Mouse (Mus musculus) stomach, embryonic 15.5 days (tissue): ENCODE measurements around the gene Aqr. TPM values are rescaled to one million over a fixed set of nuclear protein-coding genes. Genes with fewer than 3 reads are reported as not detected.

Experiments
- ATAC-seq: fragments of 200-750 bp; cut with Nextera tagmentation; 2 replicates; pipeline ENCODE4 v1.8.0; 2017; ENCODE audit warnings: low read depth, moderate number of reproducible peaks, moderate TSS enrichment; ENCODE audit not compliant: insufficient read depth, low FRiP score
- H3K27ac ChIP-seq: fragments of 300-500 bp; sonication (generic); 2 replicates; pipeline ENCODE4 v1.5.1; 2015; ENCODE audit warnings: mild to moderate bottlenecking, inconsistent platforms
- H3K27me3 ChIP-seq: fragments of 300-500 bp; sonication (generic); replicated peaks from 2 replicates; pipeline ENCODE4 v1.6.1; 2015; ENCODE audit warnings: inconsistent platforms
- H3K36me3 ChIP-seq: fragments of 300-500 bp; sonication (generic); 2 replicates; pipeline ENCODE4 v1.6.1; 2015; ENCODE audit warnings: inconsistent platforms
- H3K4me1 ChIP-seq: fragments of 300-500 bp; sonication (generic); 2 replicates; pipeline ENCODE4 v1.6.1; 2015; ENCODE audit warnings: inconsistent platforms
- H3K4me2 ChIP-seq: fragments of 300-500 bp; sonication (generic); 2 replicates; pipeline ENCODE4 v1.6.1; 2015; ENCODE audit warnings: mild to moderate bottlenecking, inconsistent platforms
- H3K4me3 ChIP-seq: fragments of 300-500 bp; sonication (generic); replicated peaks from 2 replicates; pipeline ENCODE4 v1.5.1; 2015; ENCODE audit warnings: inconsistent platforms
- H3K9ac ChIP-seq: fragments of 300-500 bp; sonication (generic); 2 replicates; pipeline ENCODE4 v1.6.1; 2015; ENCODE audit warnings: inconsistent platforms
- H3K9me3 ChIP-seq: fragments of 300-500 bp; sonication (generic); 2 replicates; pipeline ENCODE4 v1.6.1; 2016; ENCODE audit warnings: inconsistent platforms
- WGBS: fragments of 180-500 bp; shearing (Covaris S2); methylation state at CpG from one replicate; pipeline ENCODE4 v1.1.7; 2015; 5-methylcytosine and 5-hydroxymethylcytosine counted together
- polyA plus RNA-seq: library from polyadenylated mRNA; unstranded; fragments of >200 nt; fragmentation: Nextera tagmentation; extraction: Ambion mirVana; gene quantifications from 2 replicates; pipeline ENCODE4 v1.2.1, GENCODE M21; 2015

Gene Aqr
- polyA plus RNA-seq, 1 experiment from 2014 or later = 39.4 TPM

DNA sequence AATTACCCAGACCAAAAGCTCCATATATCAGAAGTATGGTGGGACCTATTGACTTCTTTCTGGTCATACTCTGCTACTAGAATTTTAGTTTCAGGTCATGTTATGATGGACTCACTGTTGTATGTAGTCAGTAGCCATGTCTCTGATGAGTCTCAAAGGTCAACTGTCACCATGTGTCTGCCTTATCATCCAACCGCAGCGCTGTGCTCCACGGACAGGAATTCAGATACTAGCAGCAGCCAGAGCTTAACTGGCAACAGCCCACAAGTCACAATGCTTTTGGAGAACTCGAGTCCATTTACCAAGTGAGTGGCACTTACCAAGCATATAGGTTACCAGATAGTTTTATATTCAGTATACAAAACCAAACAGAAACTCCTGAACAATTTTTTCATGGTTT is 89.2 kb downstream of the Aqr start:
- H3K9ac ChIP-seq = no peak overlapping the region
- no peak overlapping the region for H3K27ac ChIP-seq
- H3K27me3 ChIP-seq = no peaks in the 10 kb centered on the region
- no peak overlapping the region for H3K4me2 ChIP-seq
- 0 out of 2 replicates have a peak, but pooled peaks cover 4% of the 10 kb centered on the region for H3K36me3 ChIP-seq
- H3K9me3 ChIP-seq = no peaks in the 10 kb centered on the region
- H3K4me3 ChIP-seq = no peak overlapping the region
- 91% methylated on average over 4 of the region's 4 CpGs for WGBS
- H3K4me1 ChIP-seq = no peaks in the 10 kb centered on the region
- ATAC-seq = no peak

DNA sequence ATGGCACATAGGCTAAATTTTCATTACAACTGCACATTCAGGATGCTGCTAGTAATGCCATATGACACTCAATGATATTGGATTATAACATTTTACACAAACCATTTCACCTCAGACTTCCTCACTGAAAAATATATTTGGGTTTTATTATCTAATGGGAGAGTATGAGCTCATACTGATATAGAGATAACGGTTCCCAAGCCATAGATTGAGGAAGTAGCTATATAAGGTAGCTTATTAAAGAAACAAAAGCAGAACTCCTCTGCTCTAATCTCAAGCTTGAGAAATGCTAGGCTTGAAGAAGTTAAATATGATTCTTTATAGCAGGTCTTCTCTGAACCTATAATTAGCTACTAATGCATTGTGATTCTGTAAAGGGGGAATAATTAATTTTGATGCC is 90.3 kb downstream of the Aqr start:
- Histone ChIP-seq H3K9me3 (no peaks in the 10 kb centered on the region), H3K36me3 (0 out of 2 replicates have a peak, but pooled peaks cover 4% of the 10 kb centered on the region), H3K27ac (no peak overlapping the region), H3K4me2 (no peak overlapping the region), H3K4me1 (no peaks in the 10 kb centered on the region), H3K27me3 (no peaks in the 10 kb centered on the region), H3K9ac (no peak overlapping the region), H3K4me3 (no peak overlapping the region)
- ATAC-seq = no peak
- 91% methylated on average over 1 of the region's 1 CpGs for WGBS

DNA sequence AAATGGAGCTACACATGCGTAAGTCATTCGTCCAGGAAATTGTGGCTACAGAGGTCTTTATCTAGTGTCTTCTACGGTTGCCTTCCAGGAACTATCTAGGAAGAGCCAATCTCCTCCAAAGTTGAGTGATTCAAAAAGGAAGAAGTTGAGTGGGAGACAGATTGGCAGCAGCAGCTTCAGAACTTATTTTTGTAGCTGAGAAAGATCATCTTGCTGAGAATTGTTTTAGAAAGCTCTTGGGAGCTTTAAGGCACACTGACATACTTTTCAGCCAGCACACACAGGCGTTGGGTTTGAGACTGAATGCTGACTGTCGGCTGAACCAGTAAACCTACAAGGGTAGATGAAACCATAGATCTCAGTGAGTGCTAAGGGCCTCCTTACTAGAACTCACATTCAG is 91.5 kb downstream of the Aqr start:
- no peak overlapping the region for H3K4me3 ChIP-seq
- no peaks in the 10 kb centered on the region for H3K4me1 ChIP-seq
- H3K36me3 ChIP-seq = 0 out of 2 replicates have a peak, but pooled peaks cover 4% of the 10 kb centered on the region
- no peak overlapping the region for H3K4me2 ChIP-seq
- H3K9me3 ChIP-seq = no peaks in the 10 kb centered on the region
- H3K27ac ChIP-seq = no peak overlapping the region
- no peak for ATAC-seq
- H3K27me3 ChIP-seq = no peaks in the 10 kb centered on the region
- H3K9ac ChIP-seq = no peak overlapping the region
- 72% methylated on average over 5 of the region's 5 CpGs for WGBS

DNA sequence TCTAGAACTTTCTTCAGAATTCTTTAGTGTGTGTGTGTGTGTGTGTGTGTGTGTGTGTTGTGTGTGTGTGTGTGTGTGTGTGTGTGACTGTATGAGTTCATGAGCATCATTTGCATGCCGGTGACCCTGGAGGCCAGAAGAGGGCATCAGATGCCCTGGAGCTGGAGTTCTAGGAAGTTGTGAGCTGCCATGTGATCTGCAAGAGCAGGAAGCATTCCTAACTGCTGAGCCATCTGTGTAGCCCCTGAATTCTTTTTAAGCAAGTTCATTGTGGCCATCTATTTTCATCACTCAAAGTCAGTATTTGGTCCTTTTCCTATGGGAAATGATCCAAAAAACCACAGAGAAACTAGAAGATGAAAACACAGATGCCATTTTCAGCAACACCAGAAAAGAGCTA is 92.1 kb downstream of the Aqr start:
- Histone ChIP-seq H3K9ac (no peak overlapping the region), H3K27me3 (no peaks in the 10 kb centered on the region), H3K36me3 (0 out of 2 replicates have a peak, but pooled peaks cover 4% of the 10 kb centered on the region), H3K4me2 (no peak overlapping the region), H3K9me3 (no peaks in the 10 kb centered on the region), H3K4me3 (no peak overlapping the region), H3K27ac (no peak overlapping the region), H3K4me1 (no peaks in the 10 kb centered on the region)
- ATAC-seq = no peak
- 100% methylated on average over 1 of the region's 1 CpGs for WGBS

DNA sequence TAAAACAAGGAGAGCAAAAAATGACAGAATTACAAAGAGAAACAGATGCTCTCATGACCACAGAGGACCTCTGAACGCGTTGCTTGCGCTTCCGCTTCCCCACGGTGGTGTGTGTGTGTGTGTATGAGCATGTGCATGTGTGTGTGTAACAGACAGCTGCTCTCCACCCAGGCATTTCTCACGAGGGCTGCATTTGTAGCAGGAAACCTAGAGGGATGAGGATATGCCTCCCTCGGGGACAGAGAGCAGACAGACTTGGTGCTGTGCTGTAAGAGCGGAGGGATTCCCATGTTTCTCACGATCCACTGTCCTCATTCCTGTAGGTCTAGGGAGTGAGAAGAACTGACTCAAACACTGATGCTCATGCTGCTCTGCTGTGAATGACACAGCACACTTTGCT is 93.2 kb downstream of the Aqr start:
- no peaks in the 10 kb centered on the region for H3K27me3 ChIP-seq
- no peaks in the 10 kb centered on the region for H3K9me3 ChIP-seq
- WGBS = 57% methylated on average over 9 of the region's 9 CpGs
- no peak overlapping the region for H3K4me2 ChIP-seq
- H3K4me1 ChIP-seq = no peaks in the 10 kb centered on the region
- H3K4me3 ChIP-seq = no peak overlapping the region
- no peak overlapping the region for H3K9ac ChIP-seq
- H3K36me3 ChIP-seq = no peaks in the 10 kb centered on the region
- H3K27ac ChIP-seq = no peak overlapping the region
- ATAC-seq = no peak; the same call in 1 of the 2 replicates

DNA sequence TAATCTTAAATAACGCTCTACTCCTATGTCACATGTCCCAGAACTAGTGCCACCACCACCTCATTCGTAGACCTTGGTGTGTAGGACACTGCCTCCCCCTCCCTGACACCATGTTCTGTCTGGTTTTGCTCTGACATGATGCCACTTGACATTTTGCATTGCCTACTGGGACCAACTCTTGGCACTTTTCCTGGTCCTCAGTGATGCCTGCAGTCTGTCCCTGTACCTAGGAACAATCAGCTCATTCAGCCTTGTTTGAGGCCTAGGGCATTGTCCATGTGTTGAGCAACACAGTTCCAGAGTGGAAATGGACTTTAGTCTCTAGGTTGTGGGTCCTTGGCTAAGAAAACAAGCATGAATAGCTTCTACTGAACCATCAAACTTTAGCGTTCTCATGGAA is 97.0 kb downstream of the Aqr start:
- no peak for ATAC-seq
- H3K9ac ChIP-seq = no peak overlapping the region
- WGBS = 87% methylated on average over 3 of the region's 3 CpGs
- no peaks in the 10 kb centered on the region for H3K36me3 ChIP-seq
- H3K4me3 ChIP-seq = no peak overlapping the region
- no peak overlapping the region for H3K4me2 ChIP-seq
- H3K9me3 ChIP-seq = no peaks in the 10 kb centered on the region
- no peaks in the 10 kb centered on the region for H3K4me1 ChIP-seq
- no peak overlapping the region for H3K27ac ChIP-seq
- no peaks in the 10 kb centered on the region for H3K27me3 ChIP-seq

DNA sequence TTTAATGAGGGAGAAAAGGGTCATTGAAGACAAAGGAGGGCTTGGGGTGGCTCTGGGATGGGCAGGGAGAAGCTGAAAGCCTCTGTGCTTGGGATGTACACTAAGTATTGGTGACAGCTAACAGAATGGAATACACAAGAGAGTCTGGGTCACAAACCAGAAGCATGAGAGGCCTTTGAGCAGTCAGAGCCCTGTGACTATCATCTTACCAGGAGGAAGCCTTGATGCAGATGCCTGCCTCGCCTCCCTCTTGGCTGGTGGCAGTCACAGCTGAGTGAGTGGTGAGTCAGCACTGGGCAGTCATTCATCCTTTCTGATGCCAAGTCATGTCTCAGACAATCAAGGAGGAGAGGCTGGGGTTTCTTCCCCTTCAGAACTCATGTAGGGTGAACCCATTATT is 99.6 kb downstream of the Aqr start:
- Histone ChIP-seq H3K27ac (no peak overlapping the region), H3K9me3 (no peaks in the 10 kb centered on the region), H3K4me3 (no peak overlapping the region), H3K4me1 (no peaks in the 10 kb centered on the region), H3K9ac (no peak overlapping the region), H3K4me2 (no peak overlapping the region), H3K36me3 (no peaks in the 10 kb centered on the region), H3K27me3 (no peaks in the 10 kb centered on the region)
- 64% methylated on average over 1 of the region's 1 CpGs for WGBS
- no peak for ATAC-seq

DNA sequence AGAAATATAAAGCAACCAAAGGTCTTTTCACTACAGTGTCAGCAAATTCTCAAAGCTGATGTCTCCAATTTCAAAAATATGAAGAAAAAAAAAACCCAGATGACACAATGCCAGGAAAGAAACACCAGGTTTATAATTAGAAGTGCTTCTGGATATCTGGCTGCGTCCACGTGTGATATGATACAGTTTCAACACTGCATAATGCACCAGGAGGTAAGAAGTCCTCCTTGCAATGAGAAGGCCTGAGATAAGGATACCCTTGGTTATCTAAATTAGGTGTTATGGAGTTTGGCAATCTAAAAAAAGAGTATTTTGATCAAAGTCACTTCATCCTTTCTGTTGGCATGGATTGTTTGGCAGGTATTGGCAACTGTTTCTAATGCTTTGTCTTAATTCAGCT is 114.9 kb downstream of the Aqr start:
- H3K9me3 ChIP-seq = no peaks in the 10 kb centered on the region
- H3K4me1 ChIP-seq = no peaks in the 10 kb centered on the region
- 94% methylated on average over 2 of the region's 2 CpGs for WGBS
- H3K4me3 ChIP-seq = no peak overlapping the region
- no peaks in the 10 kb centered on the region for H3K36me3 ChIP-seq
- no peak for ATAC-seq
- no peaks in the 10 kb centered on the region for H3K27me3 ChIP-seq
- H3K27ac ChIP-seq = no peak overlapping the region
- H3K4me2 ChIP-seq = no peak overlapping the region
- no peak overlapping the region for H3K9ac ChIP-seq

DNA sequence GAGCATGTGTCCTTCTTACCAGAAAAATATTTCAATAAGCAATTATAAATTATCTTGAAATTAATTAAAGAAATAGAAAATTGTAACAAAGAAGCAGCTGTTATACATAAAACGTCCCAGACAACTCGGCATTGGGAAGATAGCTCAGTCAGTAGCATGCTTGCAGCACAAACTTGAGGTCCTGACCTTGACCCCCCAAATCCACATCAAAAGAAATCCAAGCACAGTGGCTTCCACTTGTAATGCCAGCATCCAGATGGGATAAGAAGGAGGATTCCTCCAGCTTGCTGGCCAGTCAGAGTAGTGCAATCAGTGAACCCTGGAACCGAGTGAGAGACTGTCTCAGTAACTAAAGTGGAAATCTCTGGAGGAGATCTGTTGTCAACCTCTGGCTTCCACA is 120.6 kb downstream of the Aqr start:
- no peaks in the 10 kb centered on the region for H3K36me3 ChIP-seq
- ATAC-seq = no peak
- no peaks in the 10 kb centered on the region for H3K4me1 ChIP-seq
- H3K9ac ChIP-seq = no peak overlapping the region
- H3K27me3 ChIP-seq = no peaks in the 10 kb centered on the region
- no peak overlapping the region for H3K4me3 ChIP-seq
- 64% methylated on average over 3 of the region's 3 CpGs for WGBS
- H3K4me2 ChIP-seq = no peak overlapping the region
- H3K27ac ChIP-seq = no peak overlapping the region
- H3K9me3 ChIP-seq = no peaks in the 10 kb centered on the region

DNA sequence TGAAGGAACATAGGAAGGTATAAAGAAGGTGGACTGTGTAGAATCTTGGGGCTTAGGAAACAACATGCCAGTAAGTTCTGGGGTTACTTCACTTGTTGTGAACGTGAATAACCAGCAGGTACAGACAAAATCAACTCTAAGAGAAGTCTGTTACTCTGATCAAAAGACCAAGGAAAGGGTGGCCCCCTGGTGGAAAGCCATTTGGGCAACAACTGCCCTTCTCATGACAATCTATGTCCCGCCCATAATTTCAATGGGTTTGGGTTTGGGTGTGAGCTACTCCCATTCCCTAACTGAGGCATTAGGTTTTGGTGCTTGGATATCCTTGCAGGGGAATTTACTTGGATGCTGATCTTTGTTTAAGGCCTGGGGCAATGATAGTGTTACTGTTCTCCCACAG is 122.8 kb downstream of the Aqr start:
- no peak overlapping the region for H3K4me3 ChIP-seq
- no peaks in the 10 kb centered on the region for H3K36me3 ChIP-seq
- no peaks in the 10 kb centered on the region for H3K4me1 ChIP-seq
- H3K27ac ChIP-seq = no peak overlapping the region
- WGBS = 49% methylated on average over 2 of the region's 2 CpGs
- no peak overlapping the region for H3K9ac ChIP-seq
- H3K4me2 ChIP-seq = no peak overlapping the region
- H3K9me3 ChIP-seq = no peaks in the 10 kb centered on the region
- no peaks in the 10 kb centered on the region for H3K27me3 ChIP-seq
- ATAC-seq = no peak

DNA sequence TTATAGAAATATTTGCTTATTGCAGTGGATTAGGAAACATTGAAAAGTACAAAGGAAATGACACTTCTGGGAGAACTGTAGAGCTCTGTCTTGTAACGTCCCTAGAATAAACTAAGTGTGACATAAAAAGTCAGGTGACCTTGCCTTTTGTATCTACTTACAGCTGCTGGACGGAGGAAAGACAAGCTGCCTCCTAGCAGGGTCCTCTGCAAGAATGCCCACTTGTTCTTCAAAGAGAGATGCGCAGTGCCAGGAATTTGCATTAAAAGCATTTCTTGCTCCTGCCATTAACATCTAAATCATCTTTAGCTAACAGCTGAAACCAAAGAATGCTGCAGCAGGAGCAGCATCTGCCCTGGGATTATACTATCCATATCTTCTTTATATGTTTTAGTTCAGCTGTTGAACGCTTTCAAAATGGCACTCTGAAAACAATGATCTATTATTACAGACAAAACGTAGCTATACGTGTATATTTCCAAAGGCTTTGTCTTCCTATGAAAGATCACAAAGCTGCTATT is 126.7 kb downstream of the Aqr start:
- Histone ChIP-seq H3K4me1 (peaks cover 6% of the 10 kb centered on the region; the same call in 1 of the 2 replicates), H3K36me3 (no peaks in the 10 kb centered on the region), H3K9me3 (no peaks in the 10 kb centered on the region), H3K9ac (no peak overlapping the region), H3K27ac (no peak overlapping the region), H3K4me3 (no peak overlapping the region), H3K4me2 (no peak overlapping the region), H3K27me3 (no peaks in the 10 kb centered on the region)
- 49% methylated on average over 6 of the region's 6 CpGs for WGBS
- ATAC-seq = no peak

DNA sequence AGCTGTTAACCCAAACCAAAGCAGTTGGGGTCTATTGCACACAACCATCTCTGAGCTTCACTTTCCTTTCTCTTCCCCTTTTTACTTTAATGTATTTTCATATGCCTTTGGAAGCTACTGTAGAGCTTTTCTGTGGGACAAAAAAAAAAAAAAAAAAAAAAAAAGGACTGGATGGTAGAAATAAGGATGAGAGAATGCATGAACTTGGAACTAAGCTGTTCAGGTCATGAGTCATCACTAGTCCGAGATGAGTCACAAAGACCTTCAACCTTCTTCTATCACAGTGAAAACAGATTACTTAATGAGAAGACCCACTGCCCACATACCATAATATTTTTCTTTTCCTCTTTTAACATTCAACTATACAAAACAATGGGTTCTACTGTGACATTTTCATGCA is 127.2 kb downstream of the Aqr start:
- no peaks in the 10 kb centered on the region for H3K36me3 ChIP-seq
- H3K4me3 ChIP-seq = no peak overlapping the region
- no peak for ATAC-seq
- H3K4me1 ChIP-seq = peaks cover 6% of the 10 kb centered on the region; the same call in 1 of the 2 replicates
- H3K9ac ChIP-seq = no peak overlapping the region
- H3K9me3 ChIP-seq = no peaks in the 10 kb centered on the region
- WGBS = 58% methylated on average over 1 of the region's 1 CpGs
- H3K27ac ChIP-seq = no peak overlapping the region
- no peak overlapping the region for H3K4me2 ChIP-seq
- no peaks in the 10 kb centered on the region for H3K27me3 ChIP-seq

DNA sequence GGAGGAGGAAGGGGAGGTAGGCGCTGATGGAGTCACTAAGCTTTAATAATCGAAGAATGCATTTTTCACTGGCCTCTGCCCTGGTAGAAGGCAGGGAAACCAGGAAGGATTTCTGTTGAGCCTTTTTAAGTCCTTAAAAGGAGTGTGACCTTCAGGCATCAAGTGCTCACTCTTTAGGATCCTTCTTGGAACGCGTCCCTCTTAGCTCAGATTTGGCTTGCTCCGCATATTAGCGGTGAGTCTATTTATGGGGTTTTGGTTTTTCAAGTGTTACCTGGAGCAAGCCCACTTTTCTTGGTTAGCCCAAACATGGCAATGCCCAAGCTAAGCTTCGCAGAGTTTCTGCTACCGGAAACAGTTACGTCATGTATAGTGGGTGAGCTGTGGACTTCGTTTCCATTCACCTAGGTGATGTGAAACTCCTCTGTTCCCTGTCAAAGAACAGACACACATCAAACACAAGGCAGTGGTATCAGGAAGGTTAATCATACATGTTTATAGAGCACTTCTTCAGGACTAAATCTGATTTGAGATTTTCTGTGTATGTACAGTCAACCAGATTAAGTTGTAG is 128.5 kb downstream of the Aqr start:
- H3K4me1 ChIP-seq = peaks cover 6% of the 10 kb centered on the region; the same call in 1 of the 2 replicates
- H3K27me3 ChIP-seq = no peaks in the 10 kb centered on the region
- no peak overlapping the region for H3K27ac ChIP-seq
- no peak for ATAC-seq
- no peak overlapping the region for H3K4me3 ChIP-seq
- no peaks in the 10 kb centered on the region for H3K9me3 ChIP-seq
- 86% methylated on average over 10 of the region's 10 CpGs for WGBS
- H3K4me2 ChIP-seq = no peak overlapping the region
- no peak overlapping the region for H3K9ac ChIP-seq
- H3K36me3 ChIP-seq = no peaks in the 10 kb centered on the region
